Mouse (Mus musculus) hindbrain, embryonic 11.5 days (tissue): Measurements from ENCODE around the gene Pi16. TPM values are rescaled to one million over a fixed set of nuclear protein-coding genes. Genes with fewer than 3 reads are reported as not detected.
"Not testable (repeated sequence)": the region's sequence is repeated elsewhere in the genome, so short reads cannot be mapped to it uniquely, and the experiment has no call there.

Source experiments
- ATAC-seq: fragments of 200-750 bp; cut with Nextera tagmentation; 2 replicates; pipeline ENCODE4 v1.8.0; 2017; ENCODE audit warnings: mild to moderate bottlenecking, moderate TSS enrichment, moderate library complexity; ENCODE audit not compliant: low FRiP score
- DNase-seq: peaks from one replicate; pipeline ENCODE4 v3.0.0-alpha.2; 2015; ENCODE audit warnings: low spot score
- H3K27ac ChIP-seq: fragments of 300-500 bp; sonication (generic); 2 replicates; pipeline ENCODE4 v1.5.1; 2014; ENCODE audit warnings: mild to moderate bottlenecking, low read depth, low read length
- H3K27me3 ChIP-seq: fragments of 300-500 bp; sonication (generic); 2 replicates; pipeline ENCODE4 v1.6.1; 2014; ENCODE audit warnings: mild to moderate bottlenecking, low read length, moderate library complexity, mixed read lengths; ENCODE audit not compliant: control insufficient read depth, insufficient read depth
- H3K36me3 ChIP-seq: fragments of 300-500 bp; sonication (generic); 2 replicates; pipeline ENCODE4 v1.6.1; 2014; ENCODE audit warnings: mild to moderate bottlenecking, low read length, moderate library complexity, mixed read lengths; ENCODE audit not compliant: control insufficient read depth, insufficient read depth
- H3K4me1 ChIP-seq: fragments of 300-500 bp; sonication (generic); replicated peaks from 2 replicates; pipeline ENCODE4 v1.6.1; 2014; ENCODE audit warnings: low read length, mixed read lengths; ENCODE audit not compliant: control insufficient read depth, insufficient read depth
- H3K4me2 ChIP-seq: fragments of 300-500 bp; sonication (generic); replicated peaks from 2 replicates; pipeline ENCODE4 v1.6.1; 2014; ENCODE audit warnings: mild to moderate bottlenecking, low read depth, low read length
- H3K4me3 ChIP-seq: fragments of 300-500 bp; sonication (generic); 2 replicates; pipeline ENCODE4 v1.5.1; 2014; ENCODE audit warnings: low read depth, low read length
- H3K9ac ChIP-seq: fragments of 300-500 bp; sonication (generic); 2 replicates; pipeline ENCODE4 v1.6.1; 2014; ENCODE audit warnings: low read depth, low read length
- H3K9me3 ChIP-seq: fragments of 300-500 bp; sonication (generic); 2 replicates; pipeline ENCODE4 v1.6.1; 2016; ENCODE audit warnings: low read length; ENCODE audit not compliant: control insufficient read depth
- WGBS: fragments of 180-500 bp; shearing (Covaris S2); extraction: QIAGEN DNeasy Blood & Tissue Kit; methylation state at CpG from one replicate; pipeline ENCODE4 v1.1.7; 2014; 5-methylcytosine and 5-hydroxymethylcytosine counted together
- polyA plus RNA-seq: library from polyadenylated mRNA; unstranded; fragments of >200 nt; fragmentation: Nextera tagmentation; extraction: Ambion mirVana; gene quantifications from 2 replicates; pipeline ENCODE4 v1.2.1, GENCODE M21; 2014

Gene Pi16
- polyA plus RNA-seq, 1 experiment from 2014 or later: 0.32 TPM

DNA sequence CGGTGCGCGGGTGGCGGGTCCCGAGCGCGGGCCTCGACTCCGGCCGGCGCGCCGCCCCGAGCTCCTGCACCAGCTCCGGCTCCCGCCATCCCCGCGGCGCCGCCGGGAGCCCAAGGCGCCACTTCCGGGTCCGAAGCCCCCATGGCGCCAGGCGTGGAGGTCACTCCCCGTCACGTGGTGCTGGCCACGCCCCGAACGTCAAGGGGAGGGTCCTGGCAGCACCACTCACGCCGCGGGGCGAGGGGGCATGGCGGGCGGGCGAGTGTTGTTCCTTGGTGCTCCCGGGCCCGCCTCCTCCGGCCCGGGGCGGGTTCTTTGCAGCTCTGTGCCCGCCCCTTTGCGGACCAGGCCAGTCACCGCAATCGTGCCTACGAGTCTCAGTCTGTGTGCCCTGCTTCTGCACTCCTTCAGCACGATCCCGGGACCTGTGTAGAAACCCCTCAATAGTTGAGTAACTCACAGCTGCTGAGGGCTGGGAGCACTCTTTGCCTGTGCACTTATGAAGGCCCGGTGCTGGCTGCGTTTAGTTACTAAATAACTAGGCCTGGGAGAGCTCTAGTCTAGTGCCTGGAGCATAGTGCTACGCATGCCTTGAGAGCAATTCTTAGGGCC is 30.3 kb downstream of the Pi16 start, which contains the start of gene Mtch1:
TSS of gene Mtch1 (minus strand) at position 290 of the 612 bp plus-strand sequence.
- DNase-seq (peak; percentile 100), ATAC-seq (peak; percentile 95)
- peak within 1 kb of the TSS; percentile 97 for H3K4me3 ChIP-seq
- H3K9ac ChIP-seq: peak within 1 kb of the TSS; percentile 94
- H3K27me3 ChIP-seq: no peaks in the 10 kb centered on the region
- H3K4me1 ChIP-seq: peaks cover 7% of the 10 kb centered on the region; the same call in 1 of the 2 replicates
- H3K27ac ChIP-seq: peak within 1 kb of the TSS; percentile 79
- WGBS: under 1% methylated on average over 42 of the region's 53 CpGs
- H3K36me3 ChIP-seq: 0 out of 2 replicates have a peak, but pooled peaks cover 3% of the 10 kb centered on the region
- no peaks in the 10 kb centered on the region for H3K9me3 ChIP-seq
- peak within 1 kb of the TSS; percentile 54 for H3K4me2 ChIP-seq

DNA sequence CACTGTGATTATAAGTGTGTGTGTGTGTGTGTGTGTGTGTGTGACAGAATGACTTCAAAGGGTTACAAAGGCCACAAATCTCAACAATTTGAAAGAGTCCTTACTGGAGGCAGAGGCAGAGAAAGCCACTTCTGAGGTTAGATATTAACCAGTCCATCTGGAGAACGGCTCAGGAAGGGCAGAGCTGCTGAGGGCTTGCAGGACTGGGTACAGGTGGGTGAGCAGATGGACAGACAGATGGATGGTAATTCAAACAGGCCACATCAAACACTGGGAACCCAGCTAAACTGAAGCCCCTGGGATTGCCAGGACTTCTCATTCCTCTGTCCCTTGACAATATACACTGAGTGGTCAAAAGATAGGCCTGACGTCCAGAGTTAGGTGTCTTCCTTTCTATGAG is 31.5 kb downstream of the Pi16 start:
- DNase-seq (no peak), ATAC-seq (no peak)
- Histone ChIP-seq H3K9ac (no peak overlapping the region), H3K4me1 (peaks cover 7% of the 10 kb centered on the region; the same call in 1 of the 2 replicates), H3K4me2 (no peak overlapping the region), H3K4me3 (no peak overlapping the region), H3K36me3 (no peaks in the 10 kb centered on the region), H3K27ac (no peak overlapping the region), H3K27me3 (no peaks in the 10 kb centered on the region), H3K9me3 (no peaks in the 10 kb centered on the region)
- whole genome bisulfite sequencing: 66% methylated on average over 2 of the region's 2 CpGs

DNA sequence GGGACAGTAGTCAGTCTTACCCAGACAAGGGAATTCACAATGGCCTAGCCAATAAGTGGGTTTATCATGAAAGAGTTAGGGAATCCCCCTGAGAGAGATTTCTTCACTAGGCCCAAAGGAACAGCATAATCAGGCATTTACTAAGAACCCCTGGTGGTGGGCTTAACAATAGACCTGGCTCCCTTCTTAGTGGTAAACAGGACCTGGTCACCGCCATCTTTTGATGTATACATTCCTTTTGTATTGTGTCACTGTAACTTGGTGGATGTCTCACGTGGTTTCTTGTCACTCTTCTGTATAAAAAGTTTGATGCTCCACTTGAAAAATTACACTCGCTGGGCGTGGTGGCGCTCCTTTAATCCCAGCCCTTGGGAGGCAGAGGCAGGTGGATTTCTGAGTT is 33.6 kb downstream of the Pi16 start:
- ATAC-seq, H3K9ac ChIP-seq, H3K27ac ChIP-seq, H3K36me3 ChIP-seq, H3K9me3 ChIP-seq, H3K4me2 ChIP-seq, H3K27me3 ChIP-seq, H3K4me1 ChIP-seq, H3K4me3 ChIP-seq, DNase-seq: not testable (repeated sequence)
- WGBS: 69% methylated on average over 5 of the region's 5 CpGs

DNA sequence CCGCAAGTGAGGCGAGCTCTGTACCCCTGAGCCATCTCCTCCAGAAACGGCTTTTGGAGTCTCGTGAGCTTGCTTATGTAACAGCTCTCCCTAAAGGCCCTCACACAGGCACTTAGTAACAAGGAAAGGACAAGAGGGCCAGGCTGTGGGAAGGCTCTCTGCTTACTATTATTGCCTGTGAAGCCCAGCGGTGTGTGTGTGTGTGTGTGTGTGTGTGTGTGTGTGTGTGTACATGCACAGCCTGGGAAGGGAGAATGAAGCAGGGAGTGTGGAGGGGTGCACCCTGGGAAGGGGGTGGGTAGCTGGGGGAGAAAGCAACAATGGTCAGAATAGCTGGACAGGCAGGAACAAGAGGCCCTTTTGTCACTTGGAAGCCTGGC is 38.0 kb downstream of the Pi16 start:
- 26% methylated on average over 5 of the region's 5 CpGs for WGBS
- H3K27ac ChIP-seq: peak overlapping the region; percentile 98
- ATAC-seq: peak; percentile 64
- H3K4me1 ChIP-seq: peaks cover 8% of the 10 kb centered on the region
- peak overlapping the region; percentile 67 for H3K9ac ChIP-seq
- no peak overlapping the region for H3K4me2 ChIP-seq
- no peak for DNase-seq
- H3K4me3 ChIP-seq: no peak overlapping the region
- H3K9me3 ChIP-seq: no peaks in the 10 kb centered on the region
- H3K36me3 ChIP-seq: no peaks in the 10 kb centered on the region
- no peaks in the 10 kb centered on the region for H3K27me3 ChIP-seq

DNA sequence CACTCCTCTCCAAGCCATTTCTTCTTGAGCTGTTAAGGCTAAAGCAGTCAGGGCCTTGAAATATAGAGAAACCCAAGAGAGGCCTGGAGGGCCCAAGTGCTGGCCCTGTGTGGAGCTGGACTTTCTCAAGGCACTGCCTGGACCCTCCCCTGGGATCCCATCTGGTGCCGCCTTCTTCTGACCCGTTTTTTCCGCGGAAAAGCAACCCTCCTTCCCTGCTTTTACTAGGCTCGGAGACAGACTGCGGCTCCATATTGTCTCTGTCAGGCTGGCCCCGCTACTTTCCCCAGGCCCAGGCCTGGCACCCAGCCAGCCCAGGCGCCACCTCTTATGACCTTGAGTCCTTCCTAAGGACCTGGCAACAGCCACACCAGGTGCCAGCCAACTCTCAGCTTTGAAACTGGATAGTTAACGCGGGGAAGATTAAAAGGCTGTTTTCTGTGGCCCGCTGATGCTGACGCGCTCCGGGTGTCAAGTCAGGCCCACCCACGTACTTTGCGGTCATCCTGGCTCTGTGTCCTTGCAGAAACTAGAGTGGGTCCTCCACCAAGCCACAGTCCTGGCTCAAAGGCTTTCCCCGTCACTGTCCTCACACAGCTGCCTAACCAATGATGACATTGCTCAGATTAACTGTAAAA is 38.5 kb downstream of the Pi16 start:
- H3K27me3 ChIP-seq: no peaks in the 10 kb centered on the region
- peak; percentile 66 for ATAC-seq
- H3K4me3 ChIP-seq: peak overlapping the region; percentile 4; the same call in 1 of the 2 replicates
- no peaks in the 10 kb centered on the region for H3K9me3 ChIP-seq
- H3K4me1 ChIP-seq: peaks cover 8% of the 10 kb centered on the region
- no peaks in the 10 kb centered on the region for H3K36me3 ChIP-seq
- H3K9ac ChIP-seq: peak overlapping the region; percentile 67
- 20% methylated on average over 17 of the region's 17 CpGs for WGBS
- peak overlapping the region; percentile 64 for H3K4me2 ChIP-seq
- DNase-seq: peak; percentile 68
- peak overlapping the region; percentile 98 for H3K27ac ChIP-seq

DNA sequence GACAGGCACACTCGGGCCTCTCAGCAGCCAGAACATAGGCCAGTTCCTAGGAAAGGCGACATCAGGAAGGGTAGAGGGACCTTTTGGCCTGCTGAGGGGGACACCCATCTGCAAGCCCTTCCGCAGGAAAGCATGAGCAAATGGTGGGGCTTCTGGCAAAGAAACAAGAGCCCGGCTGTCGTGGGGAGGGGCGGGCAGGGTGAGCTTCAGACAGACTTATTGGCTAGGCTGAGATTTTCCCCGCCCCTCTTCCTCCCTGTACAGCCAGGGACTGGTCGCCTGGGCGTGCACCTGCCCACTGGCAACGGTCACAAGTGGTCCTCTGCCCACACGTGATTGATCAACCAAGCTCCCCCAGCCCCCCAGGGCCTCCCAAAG is 39.0 kb downstream of the Pi16 start:
- H3K4me3 ChIP-seq: peak overlapping the region; percentile 28
- 2% methylated on average over 11 of the region's 11 CpGs for WGBS
- no peaks in the 10 kb centered on the region for H3K27me3 ChIP-seq
- no peaks in the 10 kb centered on the region for H3K36me3 ChIP-seq
- ATAC-seq (peak; percentile 95), DNase-seq (peak; percentile 89)
- peak overlapping the region; percentile 67 for H3K9ac ChIP-seq
- peaks cover 8% of the 10 kb centered on the region for H3K4me1 ChIP-seq
- peak overlapping the region; percentile 98 for H3K27ac ChIP-seq
- H3K4me2 ChIP-seq: peak overlapping the region; percentile 64
- H3K9me3 ChIP-seq: no peaks in the 10 kb centered on the region

DNA sequence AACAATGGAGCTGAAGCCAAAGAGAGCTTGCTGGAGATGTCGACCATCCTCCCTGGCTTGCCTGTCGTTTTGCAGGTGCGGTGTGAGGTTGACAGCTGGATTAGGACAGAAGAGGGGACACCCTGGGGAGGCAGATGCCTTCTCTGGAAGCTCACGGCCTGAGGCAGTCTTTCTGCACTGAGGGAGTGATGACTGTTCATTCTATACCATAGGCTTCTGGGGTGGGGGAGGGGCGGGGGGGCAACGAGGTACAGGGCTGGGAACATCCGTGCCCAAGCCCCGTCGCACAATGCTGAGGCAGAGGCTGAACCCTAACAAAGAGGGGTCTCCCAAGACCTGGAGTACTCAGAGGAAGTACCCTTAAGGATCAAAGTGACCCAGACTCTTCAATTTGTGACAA is 39.4 kb downstream of the Pi16 start:
- H3K4me3 ChIP-seq: peak overlapping the region; percentile 28
- H3K4me1 ChIP-seq: peaks cover 8% of the 10 kb centered on the region
- WGBS: 3% methylated on average over 9 of the region's 9 CpGs
- no peaks in the 10 kb centered on the region for H3K27me3 ChIP-seq
- no peak for DNase-seq
- no peaks in the 10 kb centered on the region for H3K9me3 ChIP-seq
- H3K27ac ChIP-seq: peak overlapping the region; percentile 98
- H3K36me3 ChIP-seq: no peaks in the 10 kb centered on the region
- H3K9ac ChIP-seq: peak overlapping the region; percentile 67
- peak; percentile 69 for ATAC-seq
- peak overlapping the region; percentile 64 for H3K4me2 ChIP-seq

DNA sequence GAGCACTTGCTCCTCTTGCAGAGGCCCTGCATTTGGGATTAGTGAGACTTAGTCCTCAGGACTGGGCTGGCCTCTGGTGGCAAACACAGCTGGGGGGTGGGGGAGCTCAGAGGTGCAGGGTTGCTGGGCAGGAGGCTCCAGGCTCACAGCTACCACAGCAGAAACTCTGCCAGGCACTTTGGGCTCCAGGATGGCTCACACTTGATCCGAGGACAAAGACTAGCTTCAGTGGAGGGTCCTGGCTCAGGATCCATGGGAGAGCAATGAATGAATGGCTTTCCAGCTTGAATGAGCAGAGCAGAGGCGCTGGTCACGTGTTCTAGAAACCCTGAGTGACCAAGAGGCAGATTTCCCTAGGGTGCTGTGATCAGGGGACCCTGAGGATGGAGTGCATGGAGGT is 41.4 kb downstream of the Pi16 start:
- Histone ChIP-seq H3K9me3 (no peaks in the 10 kb centered on the region), H3K4me3 (no peak overlapping the region), H3K36me3 (no peaks in the 10 kb centered on the region), H3K4me1 (peaks cover 8% of the 10 kb centered on the region), H3K9ac (no peak overlapping the region), H3K27ac (no peak overlapping the region), H3K27me3 (no peaks in the 10 kb centered on the region), H3K4me2 (no peak overlapping the region)
- no peak for DNase-seq
- no peak for ATAC-seq
- WGBS: 64% methylated on average over 3 of the region's 3 CpGs

DNA sequence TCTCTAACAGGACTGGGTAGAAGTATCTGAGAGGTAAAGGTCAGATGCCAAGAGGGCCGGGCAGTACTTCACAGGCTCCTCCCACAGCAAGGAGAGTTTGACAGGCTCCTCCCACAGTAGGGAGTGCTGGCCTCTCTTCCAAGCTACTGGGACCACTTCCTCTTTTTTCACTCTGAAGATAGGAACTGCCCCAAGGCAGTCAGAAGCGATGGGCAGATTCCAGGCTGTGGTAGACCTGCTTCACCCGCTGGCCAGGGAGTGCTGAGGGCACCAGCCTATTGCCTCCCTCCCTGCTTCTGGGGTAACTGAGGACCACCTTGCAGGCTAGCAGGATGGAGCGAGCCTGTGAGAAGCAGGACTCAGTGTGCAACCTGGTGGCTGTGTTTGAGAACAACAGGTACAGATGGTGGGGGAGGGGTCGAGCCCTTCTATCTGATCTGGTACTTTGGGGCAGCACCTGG is 43.3 kb downstream of the Pi16 start, which contains the start of gene Fgd2:
TSS of gene Fgd2 (plus strand) at position 154 of the 461 bp plus-strand sequence.
- ATAC-seq: no peak
- Histone ChIP-seq H3K27me3 (no peaks in the 10 kb centered on the region), H3K9me3 (no peaks in the 10 kb centered on the region), H3K4me3 (no peak within 1 kb of the TSS), H3K4me1 (peaks cover 7% of the 10 kb centered on the region), H3K9ac (no peak within 1 kb of the TSS), H3K27ac (no peak within 1 kb of the TSS), H3K36me3 (no peaks in the 10 kb centered on the region), H3K4me2 (no peak within 1 kb of the TSS)
- 22% methylated on average over 5 of the region's 5 CpGs for WGBS
- DNase-seq: no peak
